Mouse (Mus musculus): ENCODE measurements at regions not wholly inside any gene's neighbourhood (a gene's known extent, or its start where the extent isn't known, plus 50 kb on each side); places are given as distances from the start of the nearest gene placed in this dataset.

DNA sequence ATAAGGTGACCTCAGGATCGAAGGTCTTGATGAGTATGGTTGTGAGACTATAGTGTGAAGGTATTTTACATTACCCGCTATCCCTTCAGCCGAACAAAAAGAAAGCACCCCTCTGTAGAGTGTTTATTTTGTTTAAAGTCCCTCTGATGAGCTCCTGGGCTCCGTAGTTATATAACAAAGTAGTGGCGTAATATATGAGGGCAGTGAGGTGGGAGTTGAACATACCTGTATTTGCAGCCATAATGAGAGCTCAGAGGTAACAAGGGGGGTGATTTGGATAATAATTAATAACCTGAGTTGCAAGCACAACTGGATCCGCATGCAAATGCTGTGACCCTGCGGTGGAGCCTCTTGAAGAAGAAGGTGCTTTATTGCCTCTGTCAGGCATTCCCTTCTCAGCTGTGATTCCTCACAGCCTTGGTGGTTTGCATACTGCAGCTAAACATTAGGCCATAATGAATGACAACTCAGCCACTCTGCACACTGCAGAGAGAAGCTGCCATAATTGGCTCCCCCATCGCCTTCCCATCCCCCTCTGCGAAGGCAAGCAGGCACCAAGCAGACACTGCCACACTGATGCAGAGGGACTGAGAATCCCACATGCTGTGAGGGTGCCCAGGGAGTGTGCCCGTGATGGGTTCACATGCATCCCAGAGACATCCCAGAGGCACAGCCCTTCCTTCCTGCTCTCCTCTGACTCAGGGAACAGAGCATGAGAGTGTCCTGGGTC is 163.3 kb downstream of the Nuf2 start:
- TF ChIP-seq CTCF (IDR thresholded peaks at IDR 0.05; ENCODE audit: extremely low read depth, insufficient read depth, low read length) (no peak), POLR2A (IDR thresholded peaks at IDR 0.05; ENCODE audit: extremely low read depth, insufficient read depth, low read length) (no peak)
